Comparison of ENCODE assay signal across 24 mouse cellular contexts in genomic region chr2:43727181-43727580, GRCm38 (mm10). TPM values are rescaled to one million over a fixed set of nuclear protein-coding genes. Genes with fewer than 3 reads are reported as not detected.
DNase-seq lines count a peak whose midpoint lies in the region; ATAC-seq and TF ChIP-seq lines count a peak whose summit lies in the region.
"Had no signal": no experiment of that assay in that cellular context is flagged by ENCODE, and none has a peak within 500 bp of the region (broad histone marks: within the 10 kb centered on the region; RNA-seq: fewer than 3 reads in every experiment).

No protein-coding gene starts in this region.

- no peak for DNase-seq in embryonic facial prominence, embryonic 10.5 days (ENCODE audit: low spot score)
- no peak for DNase-seq in liver, embryonic 13.5 days
- no peak for DNase-seq in liver, embryonic 11.5 days (ENCODE audit: low spot score)
- no peak for DNase-seq in right cerebral cortex, adult 2 months (ENCODE audit: low spot score in 2 of 2)
- DNase-seq: adrenal gland, adult 8-10 months; adrenal gland, postnatal 36 days; cerebellum, adult 11 months; cerebellum, adult 8-10 months; cerebellum, postnatal 14 days; embryo, embryonic 11 days; forebrain, postnatal 0 days; gastrocnemius, postnatal 14 days; heart, postnatal 10 days had no signal

- no peak for ATAC-seq in embryonic facial prominence, embryonic 15.5 days (ENCODE audit: insufficient number of reproducible peaks, low FRiP score, low TSS enrichment, low read depth)
- ATAC-seq in liver, embryonic 13.5 days (ENCODE audit: low read depth), result no peak
- ATAC-seq in liver, embryonic 11.5 days (replicated peaks; ENCODE audit: low FRiP score), result no peak
- ATAC-seq in liver, embryonic 16.5 days (ENCODE audit: low read depth), result no peak
- no peak for ATAC-seq in erythroid progenitor cell, adult 5-6 weeks (replicated peaks; ENCODE audit: low FRiP score, poor library complexity, severe bottlenecking)
- ATAC-seq: forebrain, embryonic 13.5 days; forebrain, postnatal 0 days; hindbrain, postnatal 0 days had no signal

- H3K27me3 ChIP-seq in embryonic facial prominence, embryonic 15.5 days, result no peaks in the 10 kb centered on the region
- peaks cover 9% of the 10 kb centered on the region; the same call in 1 of the 2 replicates for H3K27me3 ChIP-seq in embryonic facial prominence, embryonic 10.5 days (replicated peaks; ENCODE audit: low read depth, poor library complexity, severe bottlenecking)
- no peaks in the 10 kb centered on the region for H3K27me3 ChIP-seq in liver, embryonic 13.5 days
- no peaks in the 10 kb centered on the region for H3K27me3 ChIP-seq in liver, embryonic 11.5 days (replicated peaks; ENCODE audit: control insufficient read depth, insufficient read depth, low read length)
- H3K27me3 ChIP-seq in liver, embryonic 16.5 days (ENCODE audit: control insufficient read depth, insufficient read depth, low read depth, low read length), result no peaks in the 10 kb centered on the region
- H3K27me3 ChIP-seq: embryonic facial prominence, embryonic 12.5 days; forebrain, embryonic 13.5 days; hindbrain, embryonic 13.5 days had no signal

- TF ChIP-seq CTCF in bone marrow, adult 2 months (IDR thresholded peaks at IDR 0.05; ENCODE audit: control insufficient read depth, insufficient read depth, low read length), result no peak

- no peaks in the 10 kb centered on the region for H3K9me3 ChIP-seq in embryonic facial prominence, embryonic 15.5 days (replicated peaks)
- H3K9me3 ChIP-seq in embryonic facial prominence, embryonic 10.5 days, result no peaks in the 10 kb centered on the region
- no peaks in the 10 kb centered on the region for H3K9me3 ChIP-seq in liver, embryonic 13.5 days (replicated peaks)
- no peaks in the 10 kb centered on the region for H3K9me3 ChIP-seq in liver, embryonic 11.5 days (ENCODE audit: control insufficient read depth, low read length)
- H3K9me3 ChIP-seq in liver, embryonic 16.5 days (replicated peaks; ENCODE audit: control insufficient read depth, low read length), result no peaks in the 10 kb centered on the region
- H3K9me3 ChIP-seq: embryonic facial prominence, embryonic 12.5 days; forebrain, embryonic 13.5 days; heart, embryonic 13.5 days; hindbrain, embryonic 13.5 days had no signal

- no peak overlapping the region for H3K4me2 ChIP-seq in embryonic facial prominence, embryonic 15.5 days (replicated peaks)
- peak overlapping the region; percentile 45 for H3K4me2 ChIP-seq in liver, embryonic 13.5 days
- H3K4me2 ChIP-seq in liver, embryonic 11.5 days, result no peak overlapping the region
- peak overlapping the region; percentile 45; the same call in 1 of the 2 replicates for H3K4me2 ChIP-seq in liver, embryonic 16.5 days (ENCODE audit: low read depth, low read length)
- H3K4me2 ChIP-seq: embryonic facial prominence, embryonic 12.5 days; forebrain, embryonic 13.5 days; heart, embryonic 13.5 days; hindbrain, embryonic 13.5 days had no signal

- 0 out of 2 replicates have a peak overlapping the region, but pooled peaks have one; percentile 17 for H3K27ac ChIP-seq in embryonic facial prominence, embryonic 15.5 days (replicated peaks)
- no peak overlapping the region for H3K27ac ChIP-seq in embryonic facial prominence, embryonic 10.5 days (replicated peaks)
- no peak overlapping the region for H3K27ac ChIP-seq in liver, embryonic 13.5 days
- H3K27ac ChIP-seq in liver, embryonic 11.5 days (ENCODE audit: low read depth, low read length), result no peak overlapping the region
- H3K27ac ChIP-seq in bone marrow, adult 2 months (ENCODE audit: control insufficient read depth, insufficient read depth, low read depth, low read length, poor library complexity), result no peak overlapping the region; the same call in 1 of the 2 replicates
- no peak overlapping the region for H3K27ac ChIP-seq in liver, embryonic 16.5 days (ENCODE audit: low read length)
- H3K27ac ChIP-seq: embryonic facial prominence, embryonic 12.5 days; forebrain, embryonic 13.5 days; heart, embryonic 13.5 days; hindbrain, embryonic 13.5 days; hindbrain, postnatal 0 days had no signal

- H3K36me3 ChIP-seq in embryonic facial prominence, embryonic 15.5 days, result no peaks in the 10 kb centered on the region
- no peaks in the 10 kb centered on the region for H3K36me3 ChIP-seq in embryonic facial prominence, embryonic 10.5 days (replicated peaks)
- no peaks in the 10 kb centered on the region for H3K36me3 ChIP-seq in liver, embryonic 13.5 days
- no peaks in the 10 kb centered on the region for H3K36me3 ChIP-seq in liver, embryonic 11.5 days (ENCODE audit: control insufficient read depth, insufficient read depth, low read length)
- H3K36me3 ChIP-seq in liver, embryonic 16.5 days (ENCODE audit: control insufficient read depth, insufficient read depth), result no peaks in the 10 kb centered on the region
- H3K36me3 ChIP-seq: embryonic facial prominence, embryonic 12.5 days; heart, embryonic 13.5 days; hindbrain, embryonic 13.5 days had no signal

- no peak for TF ChIP-seq POLR2A in bone marrow, adult 2 months (IDR thresholded peaks at IDR 0.05; ENCODE audit: borderline replicate concordance, control insufficient read depth, low read depth, low read length)

- no peak overlapping the region for H3K9ac ChIP-seq in embryonic facial prominence, embryonic 15.5 days
- H3K9ac ChIP-seq in liver, embryonic 13.5 days, result no peak overlapping the region
- H3K9ac ChIP-seq in liver, embryonic 11.5 days (ENCODE audit: low read depth, low read length), result no peak overlapping the region
- no peak overlapping the region for H3K9ac ChIP-seq in liver, embryonic 16.5 days (ENCODE audit: low read depth, low read length)
- H3K9ac ChIP-seq: embryonic facial prominence, embryonic 12.5 days; forebrain, embryonic 13.5 days; forebrain, postnatal 0 days; heart, embryonic 13.5 days; hindbrain, embryonic 13.5 days had no signal

- no peak overlapping the region for H3K4me3 ChIP-seq in embryonic facial prominence, embryonic 15.5 days (replicated peaks)
- H3K4me3 ChIP-seq in embryonic facial prominence, embryonic 10.5 days, result no peak overlapping the region
- H3K4me3 ChIP-seq in liver, embryonic 13.5 days (replicated peaks), result no peak overlapping the region; the same call in 1 of the 2 replicates
- no peak overlapping the region for H3K4me3 ChIP-seq in liver, embryonic 11.5 days (ENCODE audit: low read depth, low read length)
- H3K4me3 ChIP-seq in bone marrow, adult 2 months (replicated peaks; ENCODE audit: control insufficient read depth, low read depth, low read length), result peak overlapping the region; percentile 59
- no peak overlapping the region for H3K4me3 ChIP-seq in liver, embryonic 16.5 days (ENCODE audit: low read depth, low read length)
- H3K4me3 ChIP-seq: embryonic facial prominence, embryonic 12.5 days; forebrain, embryonic 13.5 days; heart, embryonic 13.5 days; hindbrain, embryonic 13.5 days had no signal

- H3K4me1 ChIP-seq in embryonic facial prominence, embryonic 15.5 days, result 0 out of 2 replicates have a peak, but pooled peaks cover 6% of the 10 kb centered on the region
- H3K4me1 ChIP-seq in embryonic facial prominence, embryonic 10.5 days, result peaks cover 5% of the 10 kb centered on the region; the same call in 1 of the 2 replicates
- 0 out of 2 replicates have a peak, but pooled peaks cover 3% of the 10 kb centered on the region for H3K4me1 ChIP-seq in liver, embryonic 13.5 days (replicated peaks)
- no peaks in the 10 kb centered on the region for H3K4me1 ChIP-seq in liver, embryonic 11.5 days (replicated peaks; ENCODE audit: control insufficient read depth, insufficient read depth, low read length)
- H3K4me1 ChIP-seq in bone marrow, adult 2 months (ENCODE audit: control insufficient read depth, insufficient read depth, low read length), result no peaks in the 10 kb centered on the region
- no peaks in the 10 kb centered on the region for H3K4me1 ChIP-seq in liver, embryonic 16.5 days (ENCODE audit: control insufficient read depth, low read depth, low read length)
- H3K4me1 ChIP-seq: embryonic facial prominence, embryonic 12.5 days had no signal

- WGBS in embryonic facial prominence, embryonic 15.5 days, result 44% methylated on average over 5 of the region's 5 CpGs
- WGBS in embryonic facial prominence, embryonic 10.5 days, result 83% methylated on average over 5 of the region's 5 CpGs
- 49% methylated on average over 5 of the region's 5 CpGs for WGBS in liver, embryonic 13.5 days (ENCODE audit: insufficient replicate concordance)
- WGBS in liver, embryonic 11.5 days, result 70% methylated on average over 5 of the region's 5 CpGs
- 31% methylated on average over 5 of the region's 5 CpGs for WGBS in bone marrow, adult 2 months
- 47% methylated on average over 5 of the region's 5 CpGs for WGBS in liver, embryonic 16.5 days (ENCODE audit: insufficient replicate concordance)

RNA-seq across cellular contexts. Expression of gene Arhgap15, which starts 21.4 kb away (rescaled TPM):
- polyA plus RNA-seq in embryonic facial prominence, embryonic 15.5 days (2015; fragmentation: Nextera tagmentation; extraction: Ambion mirVana), result 2.2 and 2.6 TPM in 2 replicates
- polyA plus RNA-seq in embryonic facial prominence, embryonic 10.5 days (2016; fragmentation: Nextera tagmentation; extraction: Ambion mirVana), result 0.31 and 0.50 TPM in 2 replicates
- polyA plus RNA-seq in liver, embryonic 13.5 days (2015; fragmentation: Nextera tagmentation; extraction: Ambion mirVana), result 4.5 and 6.1 TPM in 2 replicates
- polyA plus RNA-seq in liver, embryonic 11.5 days (2014; fragmentation: Nextera tagmentation; extraction: Ambion mirVana), result 6.4 and 7.4 TPM in 2 replicates
- polyA plus RNA-seq in bone marrow, adult 2 months (2011; ENCODE audit: insufficient read depth, insufficient read length, low replicate concordance, missing spikeins), result 7.3 and 14.5 TPM in 2 replicates
- polyA plus RNA-seq in liver, embryonic 16.5 days (2015; fragmentation: Nextera tagmentation; extraction: Ambion mirVana), result 5.2 and 6.4 TPM in 2 replicates
- 20.9 and 39.8 TPM in 2 replicates for total RNA-seq in erythroid progenitor cell, adult 5-6 weeks (2015; ENCODE audit: low replicate concordance)
- total RNA-seq in erythroid progenitor cell, adult 5-6 weeks (2017; ENCODE audit: low replicate concordance), result 9.7 and 21.3 TPM in 2 replicates
- total RNA-seq: ES-E14 had no signal
- polyA plus RNA-seq: C2C12 had no signal

Comparison
In these comparisons a context has a peak if more than half of its experiments do, and no peak if none do; other contexts are left out.
1. H3K4me2 ChIP-seq: peak in liver, embryonic 13.5 days (single experiment) and liver, embryonic 16.5 days (single experiment); none in embryonic facial prominence, embryonic 15.5 days (single experiment) and liver, embryonic 11.5 days (single experiment).